Mouse (Mus musculus) embryonic fibroblast, embryonic 13.5 days (primary cell): Measurements from ENCODE around the gene Vstm5. TPM values are rescaled to one million over a fixed set of nuclear protein-coding genes. Genes with fewer than 3 reads are reported as not detected.
A peak's percentile ranks its signal among the peaks of the same experiment; 100 is the strongest.
"Not testable (repeated sequence)": the region's sequence is repeated elsewhere in the genome, so short reads cannot be mapped to it uniquely, and the experiment has no call there.

Source experiments
- H3K27ac ChIP-seq: 2 replicates; pipeline ENCODE4 v1.5.1; 2012; ENCODE audit warnings: low read length, control low read depth, inconsistent platforms; ENCODE audit not compliant: insufficient read depth
- H3K4me1 ChIP-seq: 2 replicates; pipeline ENCODE4 v1.6.1; 2011; ENCODE audit warnings: low read length; ENCODE audit not compliant: control insufficient read depth, insufficient read depth
- H3K4me3 ChIP-seq: 2 replicates; pipeline ENCODE4 v1.5.1; 2011; ENCODE audit warnings: mild to moderate bottlenecking, control low read depth, low read length; ENCODE audit not compliant: insufficient read depth
- CTCF ChIP-seq: IDR thresholded peaks from 2 replicates; pipeline ENCODE4 v1.5.1; 2011; ENCODE audit warnings: mild to moderate bottlenecking, control low read depth, low read length, moderate library complexity, borderline replicate concordance; ENCODE audit not compliant: insufficient read depth
- POLR2A ChIP-seq: IDR thresholded peaks from 2 replicates; pipeline ENCODE4 v1.6.1; 2011; ENCODE audit warnings: low read depth, mild to moderate bottlenecking, control low read depth, low read length, moderate library complexity
- polyA plus RNA-seq: library from polyadenylated mRNA; stranded (reverse); fragments of >200 nt; gene quantifications from 2 replicates; pipeline ENCODE4 v1.2.4, GENCODE M21; 2011; ENCODE audit warnings: low read depth; ENCODE audit not compliant: missing spikeins, insufficient read length

Vstm5 gene
- polyA plus RNA-seq, 1 experiment = 3.6 TPM

DNA sequence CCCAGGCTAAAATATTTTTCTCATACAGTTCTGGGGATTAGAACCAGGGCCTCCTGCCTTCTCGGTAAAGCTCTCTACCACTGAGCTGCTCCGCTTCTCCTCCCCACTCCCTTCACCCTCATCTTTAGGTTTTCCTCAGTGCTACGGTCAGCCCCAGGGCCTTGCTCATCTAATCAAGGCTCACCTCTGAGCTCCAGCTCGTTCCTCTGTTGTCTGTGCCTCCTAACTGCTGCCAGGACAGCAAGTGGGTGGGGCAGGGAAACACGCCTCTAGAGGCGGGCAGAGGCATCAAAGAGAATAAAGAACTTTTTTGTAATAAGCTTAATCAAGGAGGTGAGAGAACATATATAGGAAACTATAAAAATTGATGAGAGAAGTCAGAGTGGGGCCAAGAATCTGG lies 49.0 kb downstream of the Vstm5 start:
- no peak overlapping the region for H3K4me3 ChIP-seq
- H3K27ac ChIP-seq = no peak overlapping the region
- no peak for TF ChIP-seq POLR2A
- no peak for TF ChIP-seq CTCF
- no peaks in the 10 kb centered on the region for H3K4me1 ChIP-seq

DNA sequence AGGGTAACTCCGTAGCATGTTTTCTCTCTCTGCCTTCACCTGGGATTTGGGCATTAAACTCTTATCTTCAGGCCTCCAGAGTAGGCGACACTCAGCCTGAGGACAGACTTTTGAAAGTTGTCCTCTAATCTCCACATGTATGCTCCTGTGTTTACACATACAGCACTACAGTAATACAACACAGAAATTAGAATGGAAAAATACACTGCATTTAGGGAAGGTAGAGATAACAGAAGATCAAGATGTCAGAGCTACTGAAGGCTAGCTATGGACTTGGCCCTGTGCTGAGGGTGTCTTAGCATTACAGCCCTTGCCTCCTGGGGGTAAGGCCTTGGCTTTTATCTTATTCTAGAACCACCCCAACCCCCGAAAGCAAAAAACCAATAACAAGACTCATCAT lies 49.6 kb downstream of the Vstm5 start:
- no peak overlapping the region for H3K27ac ChIP-seq
- TF ChIP-seq POLR2A = no peak
- no peak for TF ChIP-seq CTCF
- no peaks in the 10 kb centered on the region for H3K4me1 ChIP-seq
- no peak overlapping the region for H3K4me3 ChIP-seq

DNA sequence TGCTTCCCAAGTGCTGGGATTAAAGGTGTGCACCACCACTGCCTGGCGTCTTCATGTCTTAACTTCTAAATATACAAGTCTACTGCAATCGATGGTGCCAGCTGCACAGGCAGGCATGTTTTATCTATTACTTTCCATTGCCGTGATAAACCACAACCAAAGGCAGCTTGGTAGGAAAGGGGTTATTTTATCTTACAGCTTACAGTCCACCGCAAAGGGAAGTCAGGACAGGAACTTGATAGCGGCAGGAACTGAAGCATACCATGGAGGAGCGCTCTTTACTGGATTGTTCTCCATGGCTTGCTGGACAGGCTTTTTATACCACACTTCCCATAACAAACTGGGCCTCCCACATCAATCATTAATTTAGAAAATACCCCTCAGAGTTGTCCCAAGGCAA lies 50.4 kb downstream of the Vstm5 start:
- Histone ChIP-seq H3K27ac (no peak overlapping the region), H3K4me1 (no peaks in the 10 kb centered on the region), H3K4me3 (no peak overlapping the region)
- no peak for TF ChIP-seq POLR2A

DNA sequence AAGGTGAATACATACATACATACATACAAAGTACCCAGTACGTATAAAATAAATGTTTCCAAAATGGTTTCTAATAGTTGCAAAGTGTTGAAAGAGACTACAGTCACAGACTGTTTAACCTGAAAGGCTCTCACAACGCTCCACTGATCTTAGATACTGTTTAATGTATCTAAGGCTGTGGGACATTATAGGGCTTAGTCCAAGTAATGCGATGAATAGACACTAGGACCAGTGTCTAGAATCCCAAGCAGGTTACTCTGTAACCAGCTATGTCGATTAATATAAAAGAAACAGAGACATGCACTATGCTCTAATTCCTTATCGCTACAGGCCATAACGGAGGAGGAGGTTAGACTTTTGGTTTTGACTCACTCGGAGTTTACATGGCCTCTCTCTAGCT lies 58.3 kb downstream of the Vstm5 start:
- Histone ChIP-seq H3K27ac (no peak overlapping the region), H3K4me1 (no peaks in the 10 kb centered on the region), H3K4me3 (no peak overlapping the region)
- no peak for TF ChIP-seq POLR2A
- TF ChIP-seq CTCF = no peak

DNA sequence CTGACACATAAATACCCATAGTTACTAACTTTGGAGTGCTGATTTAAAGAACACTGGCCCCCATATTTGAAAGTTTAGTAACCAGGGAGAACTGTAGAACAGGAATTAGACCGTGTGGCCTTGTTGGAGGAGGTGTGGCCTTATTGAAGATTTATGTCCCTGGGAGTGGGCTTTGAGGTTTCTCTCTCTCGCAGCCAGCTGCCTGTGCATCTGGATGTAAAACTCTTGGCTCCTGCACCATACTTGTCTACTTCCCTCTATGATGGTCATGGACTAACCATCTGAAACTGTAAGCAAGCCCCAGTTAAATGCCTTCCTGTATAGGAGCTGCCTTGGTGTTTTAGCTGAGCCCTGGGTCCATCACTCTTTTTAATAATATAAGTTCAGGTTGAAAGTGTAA lies 59.6 kb downstream of the Vstm5 start:
- H3K4me1 ChIP-seq = no peaks in the 10 kb centered on the region
- no peak overlapping the region for H3K4me3 ChIP-seq
- TF ChIP-seq POLR2A = no peak
- TF ChIP-seq CTCF = no peak
- H3K27ac ChIP-seq = no peak overlapping the region

DNA sequence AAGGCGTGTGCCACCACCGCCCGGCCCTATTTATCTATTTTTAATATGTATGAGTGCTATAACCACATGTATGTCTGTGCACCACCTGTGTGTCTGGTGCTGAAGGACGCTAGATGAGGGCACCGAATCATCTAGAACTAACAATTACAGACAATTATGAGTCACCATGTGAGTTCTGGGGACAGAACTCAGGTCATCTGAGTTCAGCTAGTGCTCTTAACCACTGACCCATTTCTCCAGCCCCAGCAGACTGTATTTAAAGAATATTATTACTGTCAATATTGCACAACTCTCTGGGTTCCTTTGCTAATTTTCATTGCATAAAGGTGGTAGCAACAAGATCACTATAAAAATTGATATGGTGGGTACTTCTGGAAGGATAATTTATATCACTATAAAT lies 61.2 kb downstream of the Vstm5 start:
- TF ChIP-seq CTCF (no peak), POLR2A (no peak)
- no peak overlapping the region for H3K27ac ChIP-seq

DNA sequence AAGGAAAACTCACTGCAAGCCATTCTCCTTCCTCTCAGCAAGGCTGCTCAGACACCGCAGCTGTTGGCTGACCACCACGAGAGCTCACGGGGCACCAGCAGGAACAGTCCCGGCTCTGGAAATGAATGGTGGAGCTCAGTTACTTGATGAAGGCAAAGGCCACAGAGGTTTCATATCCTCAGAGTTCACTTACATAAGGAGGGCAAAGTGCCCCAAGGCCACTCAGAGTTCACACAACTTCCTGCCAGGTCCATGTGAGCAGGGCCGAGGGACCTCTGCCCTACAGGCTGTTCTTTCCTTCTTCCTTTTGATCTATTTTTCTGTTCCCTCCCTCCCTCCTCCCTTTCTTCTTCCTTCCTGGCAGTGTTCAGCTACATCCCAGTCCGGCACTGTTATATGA lies 62.6 kb downstream of the Vstm5 start:
- TF ChIP-seq CTCF (no peak), POLR2A (no peak)
- no peak overlapping the region for H3K27ac ChIP-seq
- H3K4me1 ChIP-seq = no peaks in the 10 kb centered on the region; the same call in 1 of the 2 replicates
- no peak overlapping the region for H3K4me3 ChIP-seq

More for the DNA sequence above, 61.2 kb downstream of the Vstm5 start:
- H3K4me1 ChIP-seq = no peaks in the 10 kb centered on the region; the same call in 1 of the 2 replicates
- H3K4me3 ChIP-seq = no peak overlapping the region

DNA sequence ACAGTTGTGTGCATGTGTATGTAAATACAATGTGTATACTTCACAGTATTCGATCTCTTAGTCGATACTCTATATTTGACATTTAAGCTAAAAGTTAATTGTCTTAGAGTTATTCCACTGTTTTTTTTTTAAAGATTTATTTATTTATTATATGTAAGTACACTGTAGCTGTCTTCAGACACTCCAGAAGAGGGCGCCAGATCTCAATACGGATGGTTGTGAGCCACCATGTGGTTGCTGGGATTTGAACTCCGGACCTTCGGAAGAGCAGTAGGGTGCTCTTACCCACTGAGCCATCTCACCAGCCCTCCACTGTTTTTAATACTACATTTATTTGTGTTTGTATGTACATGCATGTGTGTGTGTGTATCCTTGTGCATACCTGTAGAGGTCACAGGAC lies 63.2 kb downstream of the Vstm5 start:
- H3K27ac ChIP-seq, H3K4me3 ChIP-seq, H3K4me1 ChIP-seq: not testable (repeated sequence)

DNA sequence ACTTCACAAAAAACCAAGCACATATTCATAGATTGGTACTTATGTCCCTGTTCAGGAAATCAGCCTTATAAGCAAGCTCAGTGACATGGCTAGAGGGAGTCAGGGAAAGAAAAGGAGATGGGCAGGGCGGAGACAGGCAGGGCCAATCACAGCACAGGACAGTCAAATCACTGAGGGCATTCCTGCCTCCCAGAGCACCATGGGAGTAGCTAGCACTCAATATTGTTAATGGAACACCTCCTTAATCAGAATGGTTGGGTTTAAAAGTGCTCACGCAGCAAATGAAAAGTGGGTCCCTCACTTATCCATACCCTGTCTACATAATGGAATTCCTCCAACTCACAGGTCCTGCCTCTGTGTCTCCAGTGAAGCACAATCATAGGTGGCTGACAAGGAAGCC lies 64.0 kb downstream of the Vstm5 start:
- H3K4me1 ChIP-seq = no peaks in the 10 kb centered on the region; the same call in 1 of the 2 replicates
- TF ChIP-seq POLR2A = no peak
- no peak for TF ChIP-seq CTCF
- H3K27ac ChIP-seq = no peak overlapping the region
- H3K4me3 ChIP-seq = no peak overlapping the region

DNA sequence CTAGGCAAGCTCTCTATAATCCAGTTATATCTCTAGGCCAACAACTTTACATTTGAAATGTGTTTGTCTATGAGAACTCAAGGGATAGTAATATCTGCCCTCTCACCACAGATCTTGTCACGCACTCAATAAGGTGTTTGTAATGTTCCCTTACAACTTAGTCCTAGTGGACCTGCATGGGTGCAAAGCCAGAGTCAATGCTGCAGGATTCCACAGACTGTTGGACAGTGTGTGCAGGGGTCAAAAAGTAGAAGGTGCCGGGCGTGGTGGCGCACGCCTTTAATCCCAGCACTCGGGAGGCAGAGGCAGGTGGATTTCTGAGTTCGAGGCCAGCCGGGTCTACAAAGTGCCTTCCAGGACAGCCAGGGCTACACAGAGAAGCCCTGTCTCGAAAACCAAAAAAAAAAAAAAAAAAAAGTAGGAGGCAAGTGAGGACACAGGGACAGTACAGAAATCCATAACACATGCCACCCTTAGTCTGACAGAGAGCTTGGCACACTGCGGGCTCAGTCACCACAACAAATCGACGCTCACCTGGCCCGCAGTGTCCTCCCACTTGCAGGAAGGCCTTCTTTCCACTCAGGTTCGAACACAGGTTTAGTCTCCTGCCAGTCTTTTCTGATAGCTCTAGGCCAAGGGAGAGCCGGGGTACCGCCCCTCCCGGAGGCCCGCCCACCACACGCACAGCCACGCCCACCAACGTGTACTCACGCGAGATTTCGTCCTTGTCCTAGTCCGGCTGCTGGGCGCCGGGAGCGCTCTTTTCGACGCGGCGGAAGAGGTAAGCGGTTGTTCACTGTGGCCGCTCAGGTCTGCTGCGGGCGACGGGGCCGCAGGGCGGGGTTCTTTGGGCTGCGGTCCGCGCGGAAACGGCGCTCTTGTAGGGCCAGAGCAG lies 66.9 kb downstream of the Vstm5 start, which contains the start of gene Taf1d:
Taf1d (plus strand) TSS at position 712 of the 895 bp plus-strand sequence.
- Histone ChIP-seq H3K27ac (peak within 1 kb of the TSS; percentile 41), H3K4me3 (peak within 1 kb of the TSS; percentile 93), H3K4me1 (no peaks in the 10 kb centered on the region; the same call in 1 of the 2 replicates)
- TF ChIP-seq CTCF (no peak), POLR2A (peak; percentile 98)
